Mouse (Mus musculus) retina, postnatal 7 days (tissue): Measurements from ENCODE around the gene Zfyve16.

Experiments
- DNase-seq: peaks from one replicate; pipeline ENCODE4 v3.0.0-alpha.2; 2012; ENCODE audit warnings: low read depth, low spot score

Zfyve16 gene

GRCm38 (mm10) chr13:92530721-92531211 lies at the start of gene Zfyve16:
Gene Zfyve16 (minus strand): TSS chr13:92530868.
- peak; percentile 95 for DNase-seq

DNA sequence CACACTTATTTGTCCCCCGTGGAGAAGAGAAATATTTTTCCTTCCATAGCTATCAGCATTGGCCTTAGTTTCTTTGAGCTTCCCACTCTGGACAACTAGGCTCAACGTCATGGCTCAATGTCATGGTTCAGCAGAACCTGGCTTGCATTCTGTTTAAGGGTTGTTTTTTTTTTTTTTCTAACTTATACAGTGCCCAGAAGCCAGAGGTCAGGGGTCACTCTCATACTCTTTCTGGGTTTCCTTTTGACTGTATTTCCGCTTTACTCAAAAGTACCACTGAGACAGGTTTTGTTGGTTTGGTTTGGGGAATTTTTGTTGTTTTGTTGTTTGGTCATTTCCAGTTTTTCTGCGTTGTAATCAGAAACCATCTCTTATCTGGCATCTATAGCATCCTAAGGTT lies 47.5 kb upstream of the Zfyve16 start:
- no peak for DNase-seq

DNA sequence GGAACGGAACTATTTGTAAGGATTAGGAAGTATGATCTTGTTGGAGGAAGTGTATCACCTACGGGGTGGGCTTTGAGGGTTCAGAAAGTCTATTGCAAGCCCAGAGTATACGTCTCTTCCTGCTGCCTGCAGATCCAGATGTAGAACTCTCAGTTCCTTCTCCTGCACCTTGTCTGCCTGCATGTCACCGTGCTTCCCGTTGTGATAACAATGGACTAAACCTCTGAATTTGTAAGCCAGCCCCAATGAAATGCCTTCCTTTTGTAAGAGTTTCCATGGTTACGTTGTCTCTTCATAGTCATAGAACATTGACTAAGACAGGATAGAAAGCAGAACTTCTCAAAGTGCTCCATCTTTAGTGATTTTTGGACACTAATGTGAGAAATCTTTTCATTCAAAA lies 46.0 kb upstream of the Zfyve16 start:
- DNase-seq = no peak

- DNase-seq = no peak
Measured at GRCm38 (mm10) chr13:92576072-92576471, 45.4 kb upstream of the Zfyve16 start, which contains the start of gene Spz1. Gene Spz1 (minus strand): TSS chr13:92576172.

DNA sequence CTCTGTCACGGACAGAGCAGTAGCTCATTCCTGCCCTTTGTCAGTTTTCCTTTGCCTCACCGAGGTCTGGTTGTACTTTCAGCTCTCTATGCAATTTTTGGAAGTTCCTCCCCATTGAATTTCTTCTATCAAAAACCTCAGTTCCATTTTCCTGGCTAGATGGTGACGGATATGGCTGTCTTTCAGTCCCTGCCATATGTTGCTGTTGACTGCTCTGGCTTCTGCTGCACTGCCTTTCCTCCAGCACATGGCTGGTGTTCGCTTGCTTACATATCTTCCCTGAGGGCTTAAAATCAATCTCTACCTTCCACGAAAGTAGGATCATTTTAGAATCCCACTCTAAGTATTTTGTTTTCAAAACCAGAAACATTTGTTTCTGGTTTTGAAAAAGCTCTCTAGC lies 28.8 kb upstream of the Zfyve16 start:
- no peak for DNase-seq

- no peak for DNase-seq
Measured at GRCm38 (mm10) chr13:92557229-92557628, 26.6 kb upstream of the Zfyve16 start.

- DNase-seq = peak; percentile 36
Measured at GRCm38 (mm10) chr13:92556458-92557126, 25.9 kb upstream of the Zfyve16 start.

GRCm38 (mm10) chr13:92547093-92547492 lies 16.4 kb upstream of the Zfyve16 start:
- no peak for DNase-seq

- DNase-seq = no peak
Measured at GRCm38 (mm10) chr13:92540997-92541396, 10.3 kb upstream of the Zfyve16 start.

GRCm38 (mm10) chr13:92539126-92539525 lies 8.5 kb upstream of the Zfyve16 start:
- DNase-seq = no peak

DNA sequence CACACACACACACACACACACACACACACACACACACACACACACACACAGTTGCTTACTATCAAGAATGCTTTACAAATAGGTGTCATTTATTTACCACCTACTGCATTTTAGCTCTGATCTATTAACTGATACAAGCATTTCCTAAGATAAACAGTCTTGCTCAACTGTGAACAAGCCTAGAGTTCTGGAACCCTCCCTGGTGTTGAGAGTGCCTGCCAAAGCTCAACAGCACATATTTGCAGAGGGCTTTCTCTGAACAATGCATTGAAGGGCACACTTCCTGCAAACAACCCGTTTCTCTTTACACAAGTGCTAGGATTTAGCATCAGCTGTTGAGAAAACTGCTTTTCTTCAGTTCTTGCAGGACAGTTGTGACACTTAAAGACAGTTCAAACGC lies 3.1 kb upstream of the Zfyve16 start:
- DNase-seq = no peak

DNA sequence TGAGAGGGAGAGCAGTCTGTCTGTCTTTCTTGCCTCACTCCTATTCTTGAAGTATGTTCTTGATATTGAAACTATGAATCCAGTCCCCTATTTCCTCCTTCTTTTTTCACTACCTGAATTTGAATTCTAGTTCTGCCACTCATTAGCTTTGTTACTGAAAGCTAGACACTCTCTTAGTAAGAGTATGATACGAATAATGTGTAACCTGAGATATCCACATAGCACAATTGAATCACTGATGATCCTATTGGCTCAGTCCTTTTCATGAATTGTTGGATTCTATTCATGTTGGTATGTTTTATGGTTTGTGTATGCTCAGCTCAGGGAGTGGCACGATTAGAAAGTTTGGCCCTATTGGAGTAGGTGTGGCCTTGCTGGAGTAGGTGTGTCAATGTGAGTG lies 1.5 kb upstream of the Zfyve16 start:
- no peak for DNase-seq

GRCm38 (mm10) chr13:92531237-92531636 lies 569 bp upstream of the Zfyve16 start:
- no peak for DNase-seq

DNA sequence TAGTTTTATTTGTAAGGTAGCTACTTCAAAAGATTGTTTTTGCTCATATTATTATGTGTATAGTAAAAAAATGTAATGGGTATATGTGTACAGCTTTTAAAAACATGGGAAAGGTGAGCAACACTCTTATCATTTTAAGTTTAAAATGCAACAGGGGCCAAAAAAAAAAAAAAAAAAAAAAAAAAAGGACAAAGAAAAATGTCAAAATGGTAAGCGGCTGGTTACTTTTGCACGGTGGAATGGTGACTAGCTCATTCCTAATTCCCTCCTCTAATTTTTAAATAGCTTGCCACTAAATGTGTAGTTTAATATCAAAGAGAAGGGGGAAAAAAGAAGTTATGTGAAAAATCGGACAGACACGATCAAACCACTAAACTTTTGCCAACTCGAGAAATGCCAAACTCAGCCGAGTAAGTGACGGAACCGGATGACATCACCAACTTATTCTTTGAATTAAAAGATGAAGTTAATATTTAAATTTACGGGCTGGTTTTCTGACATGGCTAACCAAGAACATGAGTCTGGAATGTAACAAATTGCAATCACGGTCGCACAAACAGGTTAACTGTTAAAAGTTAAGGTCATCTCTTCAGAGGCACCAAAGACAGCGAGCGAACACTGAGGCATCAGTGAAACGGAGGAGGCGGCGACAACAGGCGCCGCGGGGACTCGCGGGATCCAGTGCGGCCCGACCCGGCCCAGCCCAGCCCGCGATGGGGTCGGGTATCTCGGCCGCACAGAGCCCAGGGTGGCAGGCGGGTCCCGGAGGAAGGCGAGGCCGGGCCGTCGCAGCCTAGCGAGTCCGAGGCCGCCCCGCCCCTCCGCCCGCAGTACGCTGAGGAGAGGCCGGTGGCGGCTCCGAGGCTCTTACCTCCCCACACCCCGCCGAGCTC lies 594 bp downstream of the Zfyve16 start:
- no peak for DNase-seq

- DNase-seq = no peak
Measured at GRCm38 (mm10) chr13:92523178-92523813, 7.4 kb downstream of the Zfyve16 start.

- no peak for DNase-seq
Measured at GRCm38 (mm10) chr13:92504871-92505270, 25.8 kb downstream of the Zfyve16 start.

GRCm38 (mm10) chr13:92491923-92492322 lies 38.7 kb downstream of the Zfyve16 start:
- no peak for DNase-seq

DNA sequence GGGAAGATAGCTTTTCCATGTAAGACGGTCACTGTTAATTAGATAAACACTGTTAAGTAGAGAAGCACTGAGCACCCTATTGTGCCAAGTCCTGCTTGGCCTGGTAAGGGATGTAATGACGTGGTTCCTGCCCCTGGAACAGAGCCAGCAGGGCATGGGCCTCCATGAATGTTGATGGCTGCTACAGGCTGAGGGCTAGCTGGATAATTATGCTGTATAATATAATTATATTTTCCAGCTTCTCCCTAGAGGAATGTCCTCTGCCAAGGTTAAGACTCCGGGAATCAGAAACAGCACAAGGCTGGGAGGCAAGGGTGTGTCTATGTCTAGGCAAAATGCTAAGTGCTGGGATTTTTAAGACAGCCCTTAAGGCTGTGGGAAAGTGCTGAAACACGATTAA lies 39.9 kb downstream of the Zfyve16 start:
- DNase-seq = no peak

- peak; percentile 92 for DNase-seq
Measured at GRCm38 (mm10) chr13:92483852-92484463, 46.7 kb downstream of the Zfyve16 start, which contains the start of gene Fam151b. Gene Fam151b (minus strand): TSS chr13:92484015.

GRCm38 (mm10) chr13:92483348-92483747 lies 47.3 kb downstream of the Zfyve16 start:
- DNase-seq = peak; percentile 29

GRCm38 (mm10) chr13:92470151-92470550 lies 60.5 kb downstream of the Zfyve16 start:
- no peak for DNase-seq

DNA sequence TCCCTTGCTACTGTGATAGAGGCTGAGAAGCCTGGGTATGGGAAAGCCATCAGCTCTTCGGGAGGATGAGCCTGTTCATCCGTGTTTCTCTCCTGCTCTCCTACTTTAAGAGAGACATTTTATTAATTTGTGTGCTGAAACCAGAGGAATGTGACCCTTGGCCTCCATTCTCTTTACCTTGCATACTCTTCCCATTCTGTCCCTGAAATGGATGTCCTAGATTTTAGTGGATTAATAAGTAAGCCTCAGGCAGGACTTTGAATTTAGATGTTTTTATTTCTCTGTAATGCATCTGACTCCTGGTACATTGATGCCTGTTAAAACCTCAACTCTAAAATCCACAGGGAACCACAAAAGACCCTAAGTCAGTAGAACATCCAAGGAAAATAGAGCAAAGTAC lies 61.3 kb downstream of the Zfyve16 start:
- no peak for DNase-seq
